Mouse (Mus musculus) v-Abl transformed pro-B cells (cell line): Measurements from ENCODE around the gene Wscd2.

ENCODE experiments used
- in situ Hi-C, 2 experiments: fragments of 400-800 bp; cut with MboI; formaldehyde crosslinking; loops; one replicate each; pipeline ENCODE4 v1.15.1; 2025; ENCODE audit not compliant: unreplicated experiment in 2 of 2

Wscd2 gene

GRCm38 (mm10) chr5:113490033-113490432 is at the start of gene Wscd2:
Gene Wscd2, plus strand, starts transcription at chr5:113490333.
- in situ Hi-C loops, result no loop called here

- in situ Hi-C loops, result no loop called here
Measured at GRCm38 (mm10) chr5:113442180-113442579, 48.0 kb upstream of the Wscd2 start.

DNA sequence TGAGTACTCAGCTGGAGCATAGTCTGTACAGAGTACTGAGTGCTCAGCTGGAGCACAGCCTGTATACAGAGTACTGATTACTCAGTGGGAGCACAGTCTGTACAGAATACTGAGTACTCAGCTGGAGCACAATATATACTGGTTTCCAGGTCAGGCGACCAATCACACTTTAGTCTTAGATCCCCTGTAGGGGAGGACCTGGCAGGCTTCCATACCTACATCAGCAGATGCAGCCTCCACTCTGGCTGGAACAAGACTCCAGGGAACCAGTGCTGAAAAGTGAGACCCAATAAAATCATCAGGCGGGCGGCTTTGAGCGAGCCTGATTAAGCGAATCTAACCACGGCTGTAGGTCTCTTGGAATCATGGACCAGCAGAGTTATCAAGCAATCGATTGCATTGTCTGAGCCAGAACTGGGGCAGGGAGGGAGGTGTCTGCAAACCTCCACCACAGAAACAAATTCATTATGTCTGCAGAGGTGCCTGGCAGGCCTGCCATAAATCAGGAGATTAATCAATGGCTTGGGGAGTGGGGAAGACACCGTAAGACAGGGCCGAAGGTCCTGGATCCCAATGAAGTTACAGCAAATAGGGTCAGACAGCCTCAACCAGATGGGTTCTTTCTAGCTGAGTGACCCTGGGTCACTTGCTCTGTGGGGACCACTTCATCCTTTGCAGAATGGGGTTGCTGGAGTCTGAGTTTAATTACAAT is 42.0 kb upstream of the Wscd2 start:
- in situ Hi-C loops, result no loop called here

DNA sequence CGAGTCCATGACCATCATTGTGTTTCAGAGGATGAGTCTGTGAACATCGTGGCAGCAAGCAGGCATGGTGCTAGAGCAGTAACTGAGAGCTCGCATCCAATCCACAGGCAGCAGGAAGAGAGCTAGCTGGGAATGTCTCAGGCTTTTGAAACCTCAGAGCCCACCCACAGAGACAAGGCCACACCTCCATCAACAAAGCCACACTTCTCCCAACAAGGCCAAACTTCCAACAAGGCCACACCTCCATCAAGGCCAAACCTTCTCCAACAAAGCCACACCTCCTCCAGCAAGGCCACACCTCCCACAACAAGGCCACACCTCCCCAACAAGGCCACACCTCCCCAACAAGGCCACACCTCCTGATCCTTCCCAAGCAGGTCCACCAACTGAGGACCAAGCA is 40.8 kb upstream of the Wscd2 start:
- in situ Hi-C loops, result no loop called here

GRCm38 (mm10) chr5:113452691-113453090 is 37.4 kb upstream of the Wscd2 start:
- in situ Hi-C loops, result no loop called here

- in situ Hi-C loops, result no loop called here
Measured at GRCm38 (mm10) chr5:113453356-113453755, 36.8 kb upstream of the Wscd2 start.

DNA sequence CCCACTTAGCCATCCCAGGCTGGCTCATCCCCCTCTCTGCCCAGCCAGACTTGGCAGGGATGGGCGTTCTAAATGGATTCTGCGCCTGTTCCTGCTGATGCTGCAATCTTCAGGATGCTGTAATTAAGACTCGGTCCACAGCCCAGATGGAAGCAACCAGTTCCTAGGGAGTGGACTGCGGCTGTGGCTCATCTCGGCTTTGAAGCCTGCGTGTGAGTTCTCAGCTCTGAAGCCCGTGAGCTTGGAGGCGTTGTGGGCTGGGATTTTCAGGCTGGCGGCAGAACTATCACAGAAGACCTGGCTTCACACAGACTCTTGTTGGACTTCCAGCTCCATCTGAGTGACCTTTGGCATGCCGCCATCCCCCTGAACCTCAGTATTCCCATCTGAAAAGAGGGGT is 34.1 kb upstream of the Wscd2 start:
- in situ Hi-C loops, result no loop called here

DNA sequence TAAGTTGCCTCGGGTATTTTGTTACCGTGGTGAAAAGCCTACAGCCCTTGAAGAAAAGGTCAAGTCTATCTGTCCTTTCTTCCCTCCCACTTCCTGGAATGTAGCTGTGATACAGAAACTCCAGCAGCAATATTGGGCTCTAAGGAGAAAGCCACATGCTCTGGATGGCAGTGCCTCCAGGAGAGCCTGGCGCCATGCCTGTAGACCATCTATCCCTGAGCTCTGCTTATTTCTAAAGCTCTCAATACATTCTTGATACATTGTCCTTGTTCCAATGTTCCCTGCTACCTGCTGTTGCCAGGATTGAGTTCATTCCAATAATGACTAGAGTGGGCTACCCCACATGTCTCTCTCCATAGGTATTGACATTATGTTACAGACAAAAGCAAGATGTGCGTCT is 33.4 kb upstream of the Wscd2 start:
- in situ Hi-C loops, result no loop called here

- in situ Hi-C loops, result no loop called here
Measured at GRCm38 (mm10) chr5:113457260-113457659, 32.9 kb upstream of the Wscd2 start.

DNA sequence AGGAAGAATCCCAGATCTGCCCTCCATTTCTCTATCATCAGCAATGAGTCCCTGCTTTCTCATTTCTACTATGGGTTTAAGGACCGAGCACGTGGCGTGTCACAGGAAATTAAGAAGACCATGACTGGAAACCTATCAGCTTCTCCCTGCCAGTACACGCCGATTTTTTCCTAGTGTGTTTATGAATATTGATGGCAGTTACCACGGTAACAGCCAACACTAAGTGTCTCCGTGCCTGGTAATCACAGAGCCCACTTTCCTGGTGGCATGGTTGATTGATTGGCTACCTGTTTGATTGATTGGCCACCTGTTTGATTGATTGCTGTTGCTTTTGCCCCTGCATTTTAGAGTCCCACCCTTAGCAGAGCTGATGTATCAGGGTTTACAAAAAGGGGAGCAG is 30.2 kb upstream of the Wscd2 start:
- in situ Hi-C loops, result no loop called here

DNA sequence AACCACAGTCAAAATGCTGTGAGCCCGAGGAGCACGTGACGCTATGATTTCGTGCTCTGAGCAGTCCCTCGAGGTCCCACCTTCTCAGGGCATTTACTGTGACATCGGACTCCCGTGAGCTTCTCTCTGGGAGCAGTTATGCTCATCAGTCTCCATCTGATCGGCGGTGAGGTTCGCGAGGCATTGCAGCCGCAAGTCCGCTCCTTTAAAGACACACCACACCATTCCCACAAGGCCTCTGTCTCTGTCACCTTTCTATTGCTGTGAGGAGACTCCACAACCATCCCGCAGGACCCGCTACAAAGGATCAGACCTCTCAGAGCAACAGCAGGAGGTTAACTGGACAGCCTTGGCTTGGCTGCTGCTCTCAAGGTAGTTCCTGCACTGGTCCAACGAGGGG is 28.6 kb upstream of the Wscd2 start:
- in situ Hi-C loops, result no loop called here

DNA sequence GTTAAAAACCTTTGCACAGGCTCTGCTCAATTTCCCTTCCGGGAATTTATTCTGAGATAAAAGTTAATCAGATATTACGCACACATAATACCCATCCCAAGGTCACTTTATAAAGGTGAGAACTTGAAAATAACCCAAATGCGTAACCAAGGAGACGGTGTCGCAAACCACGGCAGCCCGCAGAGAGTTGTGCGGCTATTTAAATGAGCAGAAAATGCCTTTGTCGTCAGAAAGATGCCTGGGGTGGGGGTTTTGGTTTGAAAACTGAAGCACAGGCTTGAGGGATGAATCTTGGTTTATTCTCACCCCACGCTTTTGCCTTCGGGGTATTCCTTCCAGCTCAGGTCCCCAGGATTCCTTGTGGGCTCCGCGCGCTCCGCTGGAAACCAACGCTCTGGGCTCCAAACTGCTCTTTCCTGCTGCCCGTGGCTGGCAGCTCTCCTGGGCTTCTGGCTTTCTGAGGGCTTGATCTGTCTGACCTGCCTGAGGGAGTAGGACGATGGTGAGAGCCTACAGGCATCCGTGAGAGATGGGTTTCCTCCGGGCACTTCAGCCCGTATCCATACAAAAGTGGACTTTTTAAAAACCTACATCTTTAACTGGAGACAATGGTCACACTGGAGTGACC is 28.0 kb upstream of the Wscd2 start:
- in situ Hi-C loops, result no loop called here

DNA sequence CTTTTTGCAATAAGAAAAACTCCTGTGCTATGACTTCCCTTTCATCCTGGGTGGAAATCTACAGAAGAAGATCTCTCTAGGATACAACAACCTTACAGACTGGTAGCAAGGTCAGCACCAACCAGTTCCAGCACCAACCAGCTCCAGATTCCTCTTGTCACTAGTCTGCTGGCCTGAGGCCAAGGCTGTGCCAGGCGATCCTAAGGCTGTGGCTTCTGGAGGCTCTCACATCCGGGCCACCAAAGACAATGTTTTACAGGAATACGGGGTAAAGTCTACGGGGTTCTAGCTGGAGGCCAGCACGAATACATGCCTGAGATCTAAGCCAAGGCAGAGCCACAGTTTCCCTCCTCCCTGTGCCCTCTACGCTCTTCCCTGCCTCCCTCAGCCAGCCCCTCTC is 25.4 kb upstream of the Wscd2 start:
- in situ Hi-C loops, result no loop called here

DNA sequence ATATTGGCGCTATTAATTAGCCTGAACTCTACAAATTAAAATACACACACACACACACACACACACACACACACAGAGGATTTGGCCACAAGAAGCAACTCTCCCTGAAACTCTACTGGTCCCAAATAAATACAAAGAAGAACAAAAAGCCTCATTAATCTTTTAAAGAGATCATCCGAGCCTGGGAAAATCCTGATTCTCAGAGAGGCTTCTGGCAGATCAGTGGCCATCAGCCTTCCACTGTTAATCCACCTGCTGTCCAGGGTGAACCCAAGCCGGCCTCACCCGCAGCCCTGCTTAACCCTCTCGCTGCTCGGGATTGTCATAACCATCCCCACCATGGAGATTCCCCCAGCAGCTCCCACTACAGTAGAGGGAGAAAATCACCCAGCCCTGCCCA is 23.6 kb upstream of the Wscd2 start:
- in situ Hi-C loops, result no loop called here

DNA sequence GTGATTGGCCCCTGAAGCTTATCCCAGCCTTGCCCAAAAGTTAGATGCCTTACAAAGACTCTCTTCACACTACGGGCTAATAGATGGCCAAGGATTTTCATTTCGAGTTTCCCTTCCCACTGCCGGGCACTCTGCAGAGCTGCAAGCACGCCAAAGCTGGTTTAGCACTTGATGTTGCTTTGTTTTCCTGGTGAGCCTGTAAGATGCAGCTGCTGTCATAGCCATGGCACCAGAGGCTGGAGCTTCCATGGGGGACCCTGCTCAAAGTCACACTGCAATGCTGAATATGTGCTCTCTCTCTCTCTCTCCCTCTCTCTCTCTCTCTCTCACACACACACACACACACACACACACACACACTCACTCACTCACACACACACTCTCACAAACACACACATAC is 23.1 kb upstream of the Wscd2 start:
- in situ Hi-C loops, result no loop called here

DNA sequence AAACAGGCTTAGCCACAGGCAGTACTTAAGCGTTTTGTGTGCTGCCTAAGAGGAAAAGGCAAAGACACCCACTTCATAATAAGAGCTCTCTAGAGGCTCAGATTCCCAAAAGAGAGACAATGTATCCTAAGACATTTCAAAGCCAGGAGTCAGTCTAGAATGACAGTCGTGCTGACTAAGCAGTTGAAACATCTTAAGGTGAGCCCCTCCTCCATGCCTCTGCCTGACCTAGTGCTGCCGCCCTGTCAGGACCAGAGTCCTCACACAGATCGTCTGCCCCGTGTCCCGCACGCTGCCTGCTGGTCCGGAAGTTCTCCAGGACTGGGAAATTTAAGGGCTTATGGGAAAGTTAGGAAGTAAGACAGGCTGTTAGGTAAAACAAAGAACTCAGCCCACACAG is 22.4 kb upstream of the Wscd2 start:
- in situ Hi-C loops, result no loop called here

DNA sequence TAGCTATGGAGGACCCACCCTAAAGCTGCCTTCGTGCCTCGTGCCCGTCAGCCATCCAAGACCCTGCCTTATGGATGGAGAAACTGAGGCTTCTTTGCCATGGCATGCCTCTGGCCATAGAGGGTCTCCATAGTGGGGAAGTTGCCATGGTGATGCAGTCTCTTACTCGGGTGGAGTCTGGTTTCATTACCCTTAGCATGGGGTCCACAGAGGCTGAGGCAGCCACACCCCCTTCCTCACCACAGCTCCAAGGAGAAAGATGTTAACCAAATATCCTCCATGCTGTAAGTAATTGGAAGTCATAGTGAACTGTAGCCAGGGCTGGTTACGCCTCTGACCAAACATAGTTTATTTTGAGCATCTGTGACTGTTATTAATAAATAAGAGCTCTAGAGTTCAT is 21.5 kb upstream of the Wscd2 start:
- in situ Hi-C loops, result no loop called here

DNA sequence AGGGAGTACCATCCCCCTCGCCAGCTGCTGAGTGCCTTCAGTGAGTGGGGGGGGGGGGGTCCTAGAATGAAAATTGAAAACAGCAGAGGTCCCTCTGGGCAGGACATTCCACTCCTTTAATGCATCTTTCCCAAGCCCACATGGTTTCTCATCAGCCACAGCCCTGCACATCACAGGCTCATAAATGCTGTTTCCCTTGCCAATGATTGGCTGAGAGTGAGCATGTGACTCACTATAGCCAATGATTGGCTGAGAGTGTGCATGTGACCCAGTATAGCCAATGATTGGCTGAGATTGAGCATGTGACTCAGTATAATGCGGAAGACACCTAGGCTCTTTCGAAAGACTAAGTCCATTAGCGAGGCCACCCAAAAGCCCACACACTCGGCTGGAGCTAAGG is 20.9 kb upstream of the Wscd2 start:
- in situ Hi-C loops, result no loop called here

DNA sequence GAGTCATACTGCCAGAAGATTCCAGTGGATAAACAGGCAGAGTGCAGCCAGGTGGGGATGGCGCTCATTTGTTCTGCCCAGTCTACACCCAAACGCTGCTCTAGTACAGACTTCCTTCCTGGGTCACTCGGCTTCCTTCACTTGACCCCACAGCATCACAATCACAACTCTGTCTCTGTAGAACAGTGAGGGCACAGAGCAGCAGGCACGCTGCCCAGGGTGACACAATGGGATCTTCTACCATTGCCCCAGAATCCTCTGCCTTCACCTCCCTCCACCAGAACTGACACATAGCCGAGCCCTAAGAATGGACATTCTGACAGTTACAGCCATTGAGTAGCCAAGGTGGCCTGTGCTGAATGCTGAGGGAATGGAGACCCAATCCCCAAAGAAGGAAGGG is 20.3 kb upstream of the Wscd2 start:
- in situ Hi-C loops, result loop anchor here (10.0 kb wide), 4 partner anchors 345 to 485 kb away; no protein-coding TSS in a partner anchor

DNA sequence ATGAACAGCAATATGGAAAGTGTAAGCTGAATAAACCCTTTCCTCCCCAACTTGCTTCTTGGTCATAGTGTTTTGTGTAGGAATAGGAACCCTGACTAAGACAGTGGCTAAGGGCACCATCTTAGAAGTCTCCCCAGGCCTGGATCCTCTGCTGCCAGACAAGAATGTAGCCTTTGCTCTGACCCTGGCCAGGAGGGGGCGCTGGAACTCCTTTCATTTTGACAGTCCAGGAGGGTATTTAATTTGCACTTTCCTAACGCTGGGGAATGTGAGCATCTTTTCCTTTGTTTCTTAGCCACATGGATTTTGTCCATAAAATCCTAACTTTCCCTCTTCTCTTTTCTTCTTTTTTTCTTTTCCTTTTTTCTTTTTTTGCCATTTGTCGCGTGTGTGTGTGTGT is 18.7 kb upstream of the Wscd2 start:
- in situ Hi-C loops, result loop anchor here (10.0 kb wide), 4 partner anchors 343 to 483 kb away; no protein-coding TSS in a partner anchor

DNA sequence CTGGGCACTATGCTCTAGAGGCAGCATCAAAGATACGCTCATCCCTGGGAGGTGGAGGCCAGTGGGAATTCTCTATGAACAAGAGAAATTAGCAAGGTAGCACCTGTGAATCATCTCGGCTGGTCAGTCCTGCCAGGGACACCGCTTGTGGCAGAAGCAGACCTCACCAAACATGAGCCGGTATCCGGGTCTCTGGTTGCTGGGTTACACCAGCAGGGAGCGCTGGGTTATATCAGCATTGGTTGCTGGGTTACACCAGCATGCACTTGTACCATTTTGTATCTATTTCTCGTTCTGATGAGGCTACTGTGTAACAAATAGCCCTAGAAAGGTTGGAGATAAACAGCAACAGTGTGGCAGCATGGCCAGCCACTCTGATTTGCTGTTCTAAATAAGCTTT is 17.8 kb upstream of the Wscd2 start:
- in situ Hi-C loops, result loop anchor here (10.0 kb wide), 4 partner anchors 342 to 482 kb away; no protein-coding TSS in a partner anchor

GRCm38 (mm10) chr5:113476816-113477215 is 13.3 kb upstream of the Wscd2 start:
- in situ Hi-C loops, result loop anchor here (10.0 kb wide), 4 partner anchors 338 to 478 kb away; no protein-coding TSS in a partner anchor
